Mouse (Mus musculus) lung, adult 2 months (tissue): Measurements from ENCODE around the gene Rab3ip.

Experiments
- CTCF ChIP-seq: fragments of 200-500 bp; IDR thresholded peaks from 2 replicates; pipeline ENCODE4 v1.5.1; 2011; ENCODE audit warnings: mild to moderate bottlenecking, low read length, control low read depth; ENCODE audit not compliant: insufficient read depth
- POLR2A ChIP-seq: fragments of 200-500 bp; IDR thresholded peaks from 2 replicates; pipeline ENCODE4 v1.6.1; 2011; ENCODE audit warnings: low read depth, mild to moderate bottlenecking, control low read depth, low read length, borderline replicate concordance; ENCODE audit errors: extremely low read depth

DNA sequence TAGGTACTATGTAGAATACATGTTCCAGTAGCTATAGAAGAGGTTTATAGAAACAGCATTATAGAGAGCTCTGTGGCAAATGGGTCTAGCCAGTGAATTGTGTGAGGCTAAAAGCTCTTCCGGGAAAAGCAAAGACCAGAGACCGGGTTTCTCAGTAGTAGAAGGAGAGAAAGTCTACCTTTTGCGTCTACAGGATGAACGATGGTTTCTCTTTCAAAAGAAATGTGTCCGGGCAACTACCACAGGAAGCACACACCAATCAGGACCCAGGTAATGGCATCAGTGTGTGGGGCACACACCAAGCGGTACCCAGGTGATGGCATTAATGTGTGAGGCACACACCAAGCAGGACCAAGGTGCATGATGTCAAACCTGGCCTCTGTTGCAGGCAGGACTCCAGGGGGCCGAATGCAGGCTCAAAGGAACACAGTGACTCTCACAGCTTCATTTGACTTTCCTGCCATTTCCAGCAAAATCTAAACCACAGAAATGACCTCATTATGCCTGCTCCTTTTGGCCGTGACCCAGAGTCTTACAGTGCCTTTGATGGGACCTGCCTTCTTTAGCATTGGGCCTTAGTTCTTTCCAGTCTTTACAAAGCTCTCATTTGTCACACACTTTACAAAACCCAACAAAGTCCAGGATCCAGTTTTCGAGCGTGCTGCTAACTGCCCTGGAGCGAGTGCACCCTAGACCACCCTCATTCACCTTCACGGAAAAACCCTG lies 55.3 kb downstream of the Rab3ip start:
- TF ChIP-seq CTCF (no peak), POLR2A (no peak)
